Comparison of ENCODE assay signal across 26 mouse cellular contexts in genomic region chr7:19067063-19067462, GRCm38 (mm10). TPM values are rescaled to one million over a fixed set of nuclear protein-coding genes. Genes with fewer than 3 reads are reported as not detected.
DNase-seq lines count a peak whose midpoint lies in the region; TF ChIP-seq lines count a peak whose summit lies in the region.
"Had no signal": no experiment of that assay in that cellular context is flagged by ENCODE, and none has a peak within 500 bp of the region (broad histone marks: within the 10 kb centered on the region; RNA-seq: fewer than 3 reads in every experiment).

No protein-coding gene starts in this region.

- no peak overlapping the region for H3K27ac ChIP-seq in gastrocnemius, adult 2 months
- H3K27ac ChIP-seq: embryonic facial prominence, embryonic 12.5 days; embryonic facial prominence, embryonic 15.5 days; forebrain, embryonic 15.5 days; heart, embryonic 13.5 days; hindbrain, embryonic 14.5 days; hindbrain, postnatal 0 days had no signal

- peak; percentile 13 for DNase-seq in gastrocnemius, adult 2 months
- no peak for DNase-seq in gastrocnemius, postnatal 25 days
- DNase-seq in testis, postnatal 10 days (ENCODE audit: low spot score), result peak; percentile 50
- DNase-seq in testis, postnatal 14 days (ENCODE audit: low spot score), result no peak
- DNase-seq in induced T-regulatory cell, adult 2 months (ENCODE audit: low read depth), result peak; percentile 20
- DNase-seq in naive thymus-derived CD4-positive, alpha-beta T cell, adult 2 months (ENCODE audit: low read depth), result peak; percentile 25
- DNase-seq in right cerebral cortex, postnatal 14 days, result no peak
- DNase-seq in retina, postnatal 1 day, result no peak
- DNase-seq: adrenal gland, adult 2 months; adrenal gland, postnatal 14 days; cerebellum, adult 11 months; cerebellum, adult 9-11 months; cerebellum, postnatal 25 days; gastrocnemius, postnatal 10 days; heart, adult 11 months; heart, postnatal 14 days; heart, postnatal 4 days had no signal

- intact Hi-C loops in gastrocnemius, adult 2 months (cut with DNase I), result loop anchor here (5.0 kb wide), 1 partner anchor 40 kb away; no protein-coding TSS in a partner anchor

- H3K4me3 ChIP-seq in gastrocnemius, adult 2 months, result no peak overlapping the region
- H3K4me3 ChIP-seq: embryonic facial prominence, embryonic 12.5 days; embryonic facial prominence, embryonic 15.5 days; forebrain, embryonic 15.5 days; heart, embryonic 13.5 days had no signal

- no peak for TF ChIP-seq CTCF in gastrocnemius, adult 2 months (IDR thresholded peaks at IDR 0.05)

RNA-seq across cellular contexts. Expression of gene Dmwd, which starts 9.0 kb away (rescaled TPM):
- total RNA-seq in gastrocnemius, adult 2 months (2021), result 10 to 100 TPM; 31.9 to 32.1 TPM
- total RNA-seq in gastrocnemius, postnatal 25 days (2021), result 10 to 100 TPM; 22.4 to 22.7 TPM

RNA-seq across cellular contexts. Expression of gene Rsph6a, which starts 12.6 kb away (rescaled TPM):
- total RNA-seq in gastrocnemius, adult 2 months (2021), result not detected
- total RNA-seq in gastrocnemius, postnatal 25 days (2021), result not detected
- total RNA-seq: adrenal gland, adult 2 months; adrenal gland, postnatal 14 days; adrenal gland, postnatal 4 days; common myeloid progenitor, adult 5-6 weeks; gastrocnemius, postnatal 10 days; gastrocnemius, postnatal 4 days; heart, postnatal 14 days; heart, postnatal 4 days; hindbrain, postnatal 0 days had no signal

RNA-seq across cellular contexts. Expression of gene Dmpk, which starts 16.6 kb away (rescaled TPM):
- 100 to 1,000 TPM; 265 to 336 TPM for total RNA-seq in gastrocnemius, adult 2 months (2021)
- 100 to 1,000 TPM; 315 to 350 TPM for total RNA-seq in gastrocnemius, postnatal 25 days (2021)

RNA-seq across cellular contexts. Expression of gene Six5, which starts 27.3 kb away (rescaled TPM):
- total RNA-seq in gastrocnemius, adult 2 months (2021), result 1 to 10 TPM in 1 of 2 experiments, under 1 TPM in 1; 0.89 to 2.3 TPM
- 1 to 10 TPM; 2.0 to 2.7 TPM for total RNA-seq in gastrocnemius, postnatal 25 days (2021)

RNA-seq across cellular contexts. Expression of gene Sympk, which starts 42.9 kb away (rescaled TPM):
- total RNA-seq in gastrocnemius, adult 2 months (2021), result 10 to 100 TPM; 70.9 to 81.5 TPM
- total RNA-seq in gastrocnemius, postnatal 25 days (2021), result 10 to 100 TPM; 56.6 to 59.4 TPM

Comparison
In these comparisons a context has a peak if more than half of its experiments do, and no peak if none do; other contexts are left out.
1. DNase-seq: peak in gastrocnemius, adult 2 months (single experiment), testis, postnatal 10 days (single experiment), induced T-regulatory cell, adult 2 months (single experiment) and naive thymus-derived CD4-positive, alpha-beta T cell, adult 2 months (single experiment); none in gastrocnemius, postnatal 25 days (single experiment), testis, postnatal 14 days (single experiment), right cerebral cortex, postnatal 14 days (single experiment) and retina, postnatal 1 day (single experiment).